Mouse (Mus musculus) ES-Bruce4 (cell line): ENCODE data around the gene Jmjd1c.

Source experiments
- CTCF ChIP-seq: IDR thresholded peaks from one replicate; pipeline ENCODE4 v1.8.1; 2011; ENCODE audit warnings: low read depth, low read length
- EP300 ChIP-seq: IDR thresholded peaks from 2 replicates; pipeline ENCODE4 v1.6.1; 2011; ENCODE audit warnings: low read depth, low read length; ENCODE audit not compliant: insufficient read depth
- POLR2A ChIP-seq: IDR thresholded peaks from one replicate; pipeline ENCODE4 v1.8.1; 2011; ENCODE audit warnings: low read length; ENCODE audit not compliant: insufficient read depth

- TF ChIP-seq EP300 (no peak), CTCF (no peak), POLR2A (no peak)
These were observed 88.6 kb downstream of the Jmjd1c start for GRCm38 (mm10) chr10:67184441-67185070.
